Mouse (Mus musculus) embryo, embryonic 11.5 days (tissue): Measurements from ENCODE around the gene Pear1.
A peak's percentile ranks its signal among the peaks of the same experiment; 100 is the strongest.

Experiments used
- DNase-seq: peaks from one replicate; pipeline ENCODE4 v3.0.0-alpha.2; 2012; ENCODE audit warnings: low read depth, low spot score

Pear1 gene

DNA sequence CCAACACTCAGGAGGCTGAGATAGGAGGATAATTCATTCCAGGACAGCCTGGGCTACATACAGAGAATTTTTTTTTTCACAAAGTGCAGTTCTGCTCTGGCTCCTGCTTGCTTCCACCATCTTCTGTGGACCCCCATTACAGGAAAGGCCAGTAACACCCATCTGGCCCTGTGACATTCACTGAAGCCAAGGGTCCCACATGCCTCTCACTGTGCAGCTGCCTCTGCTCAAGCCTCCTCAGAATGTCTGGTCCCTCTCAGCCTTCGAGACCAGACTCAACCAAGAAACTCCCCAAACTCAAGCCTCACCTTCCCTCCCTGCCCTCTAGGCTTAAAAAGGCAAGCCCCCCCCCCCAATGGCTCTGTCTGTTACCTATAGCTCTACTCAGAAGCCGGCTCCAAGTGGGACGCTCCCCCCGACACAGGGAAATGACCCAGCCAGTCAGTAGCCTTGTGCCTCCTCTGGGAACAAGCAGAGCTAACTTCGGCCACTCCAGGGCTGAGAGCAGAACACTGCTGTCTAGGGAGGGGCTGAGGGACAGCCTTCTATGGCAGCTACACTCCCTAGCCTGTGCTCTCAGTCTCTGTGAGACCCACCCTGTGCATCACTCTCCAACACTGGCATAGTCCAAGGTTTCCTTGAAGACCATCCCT is 58.3 kb downstream of the Pear1 start:
- no peak for DNase-seq

DNA sequence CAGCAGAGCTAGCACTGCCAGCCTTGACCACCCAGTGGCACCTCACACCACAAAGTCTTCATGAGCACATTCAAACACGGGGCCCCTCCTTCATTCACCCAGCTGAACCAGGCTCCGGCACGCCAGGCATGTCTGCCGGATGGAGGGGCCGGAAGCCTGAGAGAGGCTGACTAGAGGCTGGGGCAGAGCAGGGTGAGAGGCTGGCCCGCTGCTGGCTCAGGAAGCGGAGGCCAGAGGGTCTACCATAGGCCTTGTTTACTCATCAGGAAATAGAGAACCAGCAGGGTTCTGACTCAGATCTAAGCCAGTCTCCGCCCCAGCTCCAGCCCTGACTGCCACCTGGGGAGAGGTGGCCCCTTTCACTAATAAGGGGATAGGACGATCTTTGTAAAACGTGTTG is 59.0 kb downstream of the Pear1 start:
- DNase-seq, result no peak

DNA sequence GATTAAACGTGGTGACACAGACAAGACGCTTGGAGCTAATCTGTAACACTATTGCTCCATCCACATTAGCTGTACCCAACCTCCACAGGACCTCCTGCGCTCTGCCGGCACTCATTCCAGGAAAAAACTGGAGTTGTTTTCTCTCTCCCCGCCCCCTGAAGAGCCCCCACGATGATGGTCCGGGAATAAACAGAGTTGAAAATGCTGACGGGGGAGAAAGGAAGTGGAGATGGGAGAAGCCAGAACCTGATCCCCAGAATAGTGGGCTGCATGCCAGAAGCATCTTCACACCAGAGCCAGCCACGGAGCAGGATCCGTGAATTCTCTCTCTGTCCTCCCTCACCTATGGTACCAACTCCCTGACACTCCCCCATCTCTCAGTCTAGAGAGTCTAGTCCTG is 59.6 kb downstream of the Pear1 start:
- DNase-seq, result no peak

DNA sequence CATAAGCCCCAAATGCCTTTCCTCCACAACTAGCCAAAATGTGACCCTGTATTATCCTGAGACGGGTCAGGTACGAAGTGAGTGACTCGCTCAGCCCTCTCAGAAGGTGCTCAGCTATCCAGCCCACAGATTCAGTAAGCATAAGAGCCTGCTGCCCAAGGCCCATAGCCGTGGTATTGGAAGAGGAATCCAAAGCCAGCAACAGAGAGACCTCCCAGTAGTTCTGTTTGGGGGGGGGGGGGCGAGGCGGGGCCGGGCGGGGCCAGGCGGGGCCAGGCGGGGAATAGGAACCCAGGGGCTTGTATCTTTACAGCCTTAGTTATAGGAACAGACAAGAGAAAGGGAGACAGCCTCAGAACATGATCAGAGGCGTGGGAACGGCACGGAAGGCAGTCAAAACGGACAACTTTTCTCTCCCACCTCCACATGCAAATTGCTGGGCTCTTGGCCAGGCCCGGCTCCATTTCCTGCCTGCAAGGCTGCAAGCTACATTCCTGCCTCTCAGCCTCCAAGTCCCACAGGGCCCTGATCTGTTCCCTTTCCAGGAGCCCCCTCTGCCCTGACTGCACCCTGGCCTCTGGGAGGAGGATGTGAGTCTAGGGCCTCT is 60.3 kb downstream of the Pear1 start:
- no peak for DNase-seq

DNA sequence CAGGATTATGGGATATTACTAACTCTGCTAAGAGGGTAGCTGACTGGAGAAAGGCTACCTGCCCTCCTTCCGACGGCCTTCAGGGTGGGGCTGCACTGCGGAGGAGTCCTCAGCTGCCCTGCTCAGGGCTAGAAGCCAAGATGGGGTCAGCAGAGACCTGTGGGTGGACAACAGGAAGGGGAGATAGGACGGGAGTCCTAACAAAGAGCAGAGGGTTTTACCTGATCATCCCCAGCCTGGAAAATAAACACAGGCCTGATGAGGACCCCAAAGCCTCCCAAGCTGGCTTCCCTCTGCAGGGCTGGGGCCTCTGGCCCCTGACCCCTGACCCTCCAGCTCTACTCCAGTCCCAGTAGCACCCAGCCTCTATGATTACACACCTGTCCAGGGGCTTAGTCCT is 60.9 kb downstream of the Pear1 start:
- DNase-seq, result no peak

DNA sequence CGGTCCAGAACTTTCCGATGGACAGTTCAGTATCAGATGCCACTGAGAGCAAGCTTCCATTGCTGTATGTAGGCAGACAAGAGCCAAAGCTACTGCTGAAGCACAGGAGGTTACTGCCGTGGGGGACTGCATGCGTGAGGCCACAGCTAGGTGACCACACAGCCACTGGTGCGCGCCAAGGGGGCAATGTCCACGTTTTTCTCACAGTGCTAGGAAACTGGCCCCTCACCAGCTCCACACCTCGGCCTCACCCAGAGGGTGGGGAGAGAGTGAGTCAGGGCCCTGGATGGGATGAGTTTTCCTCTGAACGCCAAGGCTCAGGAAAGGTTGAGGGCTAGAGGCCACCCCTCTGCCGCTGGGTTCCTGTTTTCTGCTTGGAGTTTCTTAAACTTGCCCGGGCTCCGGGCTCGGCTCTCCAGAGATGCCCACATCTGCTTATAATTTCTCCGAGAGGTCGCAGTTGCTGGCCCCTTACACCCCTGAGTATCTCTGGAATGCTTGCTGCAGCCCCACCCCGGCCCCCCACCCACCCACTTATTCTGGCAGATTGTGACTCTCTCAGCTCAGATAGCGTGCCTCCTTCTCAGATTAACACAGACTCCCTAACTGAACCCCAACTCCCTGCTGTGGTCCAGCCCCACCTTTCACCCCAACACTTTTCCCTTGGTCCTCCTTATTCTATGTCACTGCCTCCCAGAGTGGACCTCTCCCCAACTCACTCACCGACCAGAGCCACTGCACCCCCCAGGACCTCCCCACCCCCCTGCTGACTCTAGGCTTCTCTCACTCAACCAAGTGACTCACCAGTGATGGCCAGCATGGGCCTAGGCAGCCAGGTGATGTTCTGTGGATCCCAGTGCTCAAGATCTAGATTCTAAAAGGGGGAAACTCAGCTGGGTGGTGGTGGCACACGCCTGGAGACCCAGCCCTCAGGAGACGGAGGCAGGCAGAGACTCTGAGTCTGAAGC is 62.4 kb downstream of the Pear1 start:
- DNase-seq, result no peak

DNA sequence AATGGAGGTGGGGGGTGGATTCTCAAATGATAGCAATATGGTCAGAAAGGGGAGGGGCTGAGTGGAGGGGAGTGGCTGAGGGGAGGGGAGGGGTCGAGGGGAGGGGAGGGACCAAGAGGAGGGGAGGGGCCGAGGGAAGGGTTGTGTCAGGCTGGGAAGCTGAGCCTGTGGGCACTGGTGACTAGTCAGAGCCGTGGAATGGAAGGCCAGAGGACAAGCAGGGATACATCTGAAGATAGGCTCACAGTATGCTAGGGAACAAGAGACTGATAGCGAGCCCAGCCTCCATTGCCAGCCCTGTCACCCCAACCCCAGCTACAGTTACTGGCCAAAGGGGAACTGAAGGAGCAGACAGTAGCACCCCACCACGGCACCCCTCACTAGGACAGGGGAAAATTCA is 65.5 kb downstream of the Pear1 start:
- no peak for DNase-seq

DNA sequence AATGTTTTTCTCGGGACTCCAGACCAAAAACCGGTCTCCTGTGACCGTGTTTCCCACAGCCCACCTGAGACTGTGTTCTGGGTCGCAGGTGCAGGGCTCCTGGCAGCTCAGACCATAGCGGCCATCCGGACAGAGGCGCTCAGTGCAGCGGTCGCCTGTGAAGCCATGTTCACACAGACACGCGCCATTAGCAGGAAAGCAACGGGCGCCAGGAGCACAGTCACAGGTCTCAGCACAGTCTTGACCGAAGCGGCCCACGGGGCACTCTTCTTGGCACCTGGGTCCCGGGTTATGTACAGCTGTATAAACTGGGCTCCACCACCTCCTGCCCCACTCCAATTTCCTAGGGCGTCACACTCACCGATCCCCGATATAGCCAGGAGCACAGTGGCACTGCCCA is 67.6 kb downstream of the Pear1 start:
- DNase-seq, result no peak

DNA sequence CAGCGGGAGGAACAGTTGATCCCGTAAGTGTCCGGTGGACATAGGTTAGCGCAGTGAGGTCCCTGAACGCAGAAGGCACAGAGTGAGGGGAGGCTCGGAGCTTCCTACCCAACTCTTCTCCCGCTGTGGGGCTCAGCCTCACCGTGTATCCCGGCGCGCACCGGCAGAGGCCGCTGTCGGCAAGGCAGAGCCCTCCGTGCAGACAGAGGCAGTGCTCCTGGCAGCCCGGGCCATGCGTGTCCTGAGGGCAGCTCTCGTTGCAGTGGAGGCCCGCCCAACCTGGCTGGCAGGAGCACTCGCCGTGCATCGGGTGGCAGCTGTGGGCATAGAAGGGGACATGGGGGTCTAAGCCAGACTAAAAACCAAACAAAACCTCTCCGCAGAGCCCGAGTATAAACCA is 68.1 kb downstream of the Pear1 start:
- peak; percentile 71 for DNase-seq

DNA sequence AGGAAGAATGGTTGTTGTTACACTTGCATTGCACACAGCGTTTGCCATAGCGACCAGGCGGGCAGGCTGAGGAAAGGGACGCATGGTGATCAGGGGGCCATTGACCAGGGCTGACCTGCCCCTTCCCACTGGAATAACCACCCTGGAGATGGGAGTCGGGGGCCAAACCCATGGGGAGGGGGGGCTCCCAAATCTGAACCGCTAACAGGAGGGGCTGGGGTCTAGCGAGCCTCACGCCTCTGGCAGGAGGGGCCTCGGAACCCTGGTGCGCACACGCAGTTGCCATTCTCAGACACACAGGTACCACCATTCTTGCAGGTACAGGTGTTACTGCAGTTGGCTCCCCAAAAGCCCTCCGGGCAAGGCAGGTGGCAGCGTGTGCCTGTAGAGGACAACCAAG is 70.3 kb downstream of the Pear1 start:
- no peak for DNase-seq

DNA sequence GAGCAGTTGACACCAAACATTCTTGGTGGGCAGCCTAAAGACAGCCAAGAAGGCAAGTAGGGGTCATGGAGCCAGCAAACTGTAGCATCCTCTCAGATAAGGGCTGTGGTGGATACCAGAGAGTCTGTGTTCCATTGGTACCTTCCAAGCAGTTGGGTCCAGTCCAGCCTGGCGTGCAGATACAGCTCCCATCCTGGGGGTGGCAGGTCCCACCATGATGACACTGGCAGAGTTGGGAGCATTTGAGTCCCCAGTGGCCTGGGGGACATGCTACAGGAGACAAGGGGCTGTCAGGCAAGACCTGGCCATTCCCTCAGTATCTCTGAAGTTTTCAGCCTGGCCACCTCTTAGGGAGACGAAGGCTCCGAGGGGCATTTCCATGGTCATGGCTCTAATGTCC is 71.5 kb downstream of the Pear1 start:
- no peak for DNase-seq

DNA sequence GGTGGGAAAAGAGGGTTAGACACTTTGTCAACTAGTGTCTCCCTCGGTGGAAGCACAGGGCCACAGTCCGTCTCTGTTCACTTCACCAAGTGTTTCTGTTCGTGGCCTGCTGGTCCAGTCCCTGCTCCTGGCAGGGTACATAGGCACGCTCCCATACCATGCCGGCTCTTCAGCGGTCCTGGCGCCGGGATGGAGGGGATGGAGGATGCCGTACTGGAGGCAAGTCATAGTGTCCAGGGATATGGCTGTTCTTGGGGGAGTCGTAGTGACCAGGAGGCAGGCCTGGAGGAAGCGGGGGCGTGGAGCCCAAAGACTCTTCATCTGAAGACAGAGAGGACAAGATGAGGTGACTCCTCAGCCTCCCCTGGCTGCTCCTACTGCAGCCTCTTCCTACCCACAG is 74.1 kb downstream of the Pear1 start:
- no peak for DNase-seq

DNA sequence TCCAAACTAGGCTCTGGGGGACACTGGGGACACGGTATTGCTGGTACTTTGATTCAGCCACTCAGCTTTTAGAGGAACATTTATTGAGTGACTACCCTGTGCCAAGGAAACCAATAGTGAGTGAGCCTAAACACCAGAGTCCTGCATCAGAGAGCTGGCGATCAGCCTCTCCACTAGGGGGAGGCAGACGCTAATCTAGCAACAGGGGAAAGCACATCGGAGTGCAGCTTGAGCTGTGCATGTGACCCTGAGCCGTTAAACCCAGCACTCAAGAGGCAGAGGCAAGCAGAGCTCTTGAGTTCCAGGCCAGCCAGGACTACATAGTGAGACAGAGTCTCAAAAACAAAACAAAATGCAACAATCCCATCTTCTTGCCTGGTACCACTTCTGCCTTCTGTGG is 75.1 kb downstream of the Pear1 start:
- DNase-seq, result no peak

DNA sequence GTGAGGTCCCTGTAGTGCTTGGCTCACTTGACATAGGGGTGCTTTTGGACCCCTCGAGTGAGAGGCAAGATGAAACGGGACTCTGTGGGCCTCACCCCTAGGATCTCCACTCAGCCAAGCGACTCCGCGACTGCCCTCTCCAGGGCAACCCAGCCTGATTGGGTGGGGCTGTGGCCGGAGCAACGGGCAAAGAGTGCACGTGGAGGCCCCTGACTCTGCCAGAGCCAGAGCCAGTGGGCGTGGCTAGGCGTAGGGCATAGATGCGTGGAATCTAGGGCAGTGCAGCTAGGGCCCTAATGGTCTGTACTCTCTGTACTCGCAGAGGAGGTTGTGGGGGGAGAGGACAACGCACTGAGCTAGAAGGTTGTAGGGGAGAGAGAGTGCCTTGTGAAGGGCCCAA is 75.7 kb downstream of the Pear1 start, which contains the start of gene Lrrc71:
Lrrc71 (minus strand) TSS at position 195 of the 400 bp plus-strand sequence.
- DNase-seq, result no peak

DNA sequence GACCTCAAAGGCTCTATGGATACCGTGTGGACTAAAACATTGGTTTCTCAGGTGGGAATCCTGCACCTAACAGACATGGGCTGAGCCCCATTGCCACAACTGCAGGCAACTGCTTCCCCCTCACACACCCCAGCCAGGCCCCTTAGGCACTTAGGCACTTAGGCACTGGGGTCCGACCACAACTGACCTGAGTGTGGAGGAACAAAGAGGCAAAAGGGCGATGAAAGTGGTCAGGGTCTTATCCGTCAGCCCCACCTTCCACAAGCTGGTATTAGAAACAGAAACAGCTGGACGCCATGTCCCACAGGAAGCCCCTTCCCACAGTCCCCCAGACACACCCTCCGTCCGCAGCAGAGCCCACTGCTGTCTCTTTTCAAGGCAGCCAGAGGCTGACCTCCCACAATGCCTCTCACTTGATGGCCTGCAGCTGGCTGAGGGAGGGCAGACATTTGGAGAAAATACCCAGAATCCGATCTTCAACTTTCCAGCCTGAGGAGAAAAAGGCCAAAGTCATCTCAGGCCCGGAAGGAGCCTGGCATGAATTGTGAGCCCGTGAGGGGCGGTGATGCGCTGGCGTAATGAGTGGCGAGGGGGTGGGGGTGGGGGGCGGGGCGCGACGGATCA is 79.0 kb downstream of the Pear1 start:
- no peak for DNase-seq

DNA sequence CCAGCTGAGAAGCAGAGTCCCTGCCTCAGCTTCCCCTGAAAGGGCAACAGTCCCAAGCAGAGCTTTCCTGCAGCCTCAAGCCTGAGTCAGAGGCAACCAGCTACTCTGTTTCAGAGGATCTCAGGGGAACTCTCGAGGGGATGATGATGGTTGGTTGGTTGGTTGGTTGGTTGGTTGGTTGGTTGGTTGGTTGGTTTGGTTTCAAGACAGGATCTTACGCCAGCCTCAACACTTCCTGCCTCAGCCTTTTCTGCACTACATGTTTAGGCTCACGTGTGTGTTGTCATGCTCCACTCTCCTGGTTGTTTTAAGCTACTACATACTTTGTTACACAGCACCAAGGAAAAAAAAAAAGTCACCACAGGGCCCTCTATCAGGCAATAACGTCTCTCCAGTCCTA is 80.2 kb downstream of the Pear1 start:
- no peak for DNase-seq

DNA sequence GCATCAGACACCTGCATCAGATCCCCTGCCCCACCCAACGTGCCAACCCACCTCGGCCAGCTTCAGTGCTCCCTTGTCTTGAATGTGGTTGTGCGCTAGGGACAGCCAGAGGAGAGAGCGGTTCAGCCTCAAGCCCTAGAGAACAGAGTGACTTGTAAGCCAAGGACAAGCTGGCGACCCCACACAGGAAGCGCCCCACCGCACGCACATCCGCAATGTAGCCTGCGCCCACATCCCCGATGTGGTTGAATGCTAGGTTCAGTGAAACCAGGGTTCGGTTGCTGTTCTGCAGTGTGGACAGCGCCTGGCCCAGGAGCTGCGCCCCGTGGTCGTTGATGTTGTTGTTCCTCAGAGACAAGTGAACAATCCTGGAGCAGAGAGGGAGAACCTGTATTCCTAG is 81.4 kb downstream of the Pear1 start:
- no peak for DNase-seq

DNA sequence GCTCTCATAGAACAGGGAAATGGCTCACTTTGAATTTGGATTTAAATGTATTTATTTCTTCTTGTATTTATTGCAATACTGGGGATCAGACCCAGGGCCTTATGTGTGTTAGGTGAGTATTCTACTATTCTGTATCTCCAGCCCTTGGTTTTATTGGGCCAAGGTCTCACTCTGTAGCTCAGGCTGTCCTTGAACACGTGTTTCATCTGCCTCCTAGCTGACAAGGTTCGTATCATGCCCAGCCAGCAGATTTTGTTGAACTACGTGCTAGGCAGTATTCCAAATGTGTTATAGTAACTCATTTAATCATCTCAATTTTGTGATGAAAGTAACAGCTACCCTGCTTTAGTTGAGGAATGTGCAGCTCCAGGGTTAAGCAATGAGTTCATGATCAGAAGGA is 82.1 kb downstream of the Pear1 start:
- DNase-seq, result no peak

DNA sequence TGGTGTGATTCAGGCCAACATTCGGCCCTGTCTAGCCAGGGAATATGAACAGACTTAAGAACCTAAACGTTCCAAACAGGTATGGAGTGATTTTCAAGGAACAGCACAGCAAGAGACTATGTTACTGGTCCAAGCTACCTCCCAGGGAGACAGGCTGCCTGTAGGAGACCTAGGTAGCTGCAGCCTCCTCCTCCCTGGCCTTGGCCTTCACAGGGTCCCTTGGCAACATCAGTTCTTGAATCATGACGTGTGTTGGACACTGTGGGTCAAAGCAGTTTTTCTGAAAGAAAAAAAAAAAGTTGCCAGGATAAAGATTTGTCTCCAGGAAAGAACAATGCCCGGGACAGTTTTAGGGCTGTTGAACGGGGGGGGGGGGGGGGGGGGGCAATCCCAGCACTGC is 85.2 kb downstream of the Pear1 start:
- DNase-seq, result no peak

DNA sequence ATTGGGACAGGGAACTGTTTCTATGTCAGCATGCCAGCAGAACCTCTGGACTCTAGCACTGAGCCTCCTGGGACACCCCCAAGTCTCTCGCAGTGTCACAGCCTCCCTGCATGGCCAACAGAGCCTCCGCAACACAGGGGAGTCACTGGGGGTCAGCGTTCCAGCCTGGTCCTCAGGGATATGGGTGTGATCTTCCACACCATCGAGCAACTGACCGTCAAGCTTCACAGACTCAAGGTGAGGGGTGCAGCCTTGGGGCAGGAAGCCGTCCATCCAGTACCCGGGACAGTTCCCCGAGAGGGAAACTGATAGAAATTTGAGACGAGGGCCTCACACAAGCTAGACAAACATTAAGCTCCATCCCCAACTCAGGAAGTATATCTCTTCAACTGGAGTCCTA is 88.8 kb downstream of the Pear1 start:
- DNase-seq, result no peak

DNA sequence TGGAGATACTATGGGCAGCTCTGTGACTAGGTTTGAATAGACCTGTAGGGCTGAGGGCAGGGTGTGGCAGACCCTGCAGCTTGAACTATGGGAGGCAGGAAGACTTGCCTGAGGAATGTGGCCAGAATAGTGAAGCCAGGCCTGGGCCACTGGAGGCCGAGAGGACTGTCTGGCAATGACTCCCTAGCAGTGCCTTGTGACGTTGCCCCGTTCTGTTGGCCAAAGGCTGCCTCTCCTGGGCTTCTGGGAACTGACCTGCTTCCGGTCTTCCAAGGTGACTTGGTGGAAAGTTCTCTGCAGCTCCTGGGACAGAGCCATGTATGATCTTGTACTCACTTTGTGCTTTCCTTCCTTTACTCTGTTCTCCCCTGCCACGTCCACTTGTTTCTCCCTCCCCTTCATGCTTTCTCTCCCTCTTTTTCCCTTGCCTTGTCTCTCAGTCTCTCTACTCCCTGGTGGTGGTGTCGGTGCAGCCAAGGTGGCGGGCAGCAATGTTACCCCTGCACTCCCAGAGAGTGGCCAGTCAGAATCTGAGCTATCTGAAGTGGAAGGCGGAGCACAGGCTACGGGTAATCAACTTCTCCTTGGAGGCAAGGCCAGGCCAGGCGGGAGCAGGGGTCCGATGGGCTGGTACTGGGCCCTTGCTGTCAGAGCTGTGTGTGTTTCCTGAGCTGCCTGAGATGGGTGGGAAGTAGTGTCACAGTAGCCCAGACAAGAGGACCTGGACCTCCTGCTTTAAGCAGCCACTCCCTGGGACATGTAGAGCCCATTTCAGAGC is 89.9 kb downstream of the Pear1 start:
- DNase-seq, result no peak
